Mouse (Mus musculus) heart, adult 9 months (tissue): ENCODE results near the gene Flywch1.

Source experiments
- DNase-seq, 2 experiments: peaks; one replicate each; pipeline ENCODE4 v3.0.0; 2022; ENCODE audit warnings: low spot score in 2 of 2

Flywch1 gene

GRCm38 (mm10) chr17:23771284-23772218 lies at the start of gene Flywch1:
TSS of gene Flywch1 (minus strand) at chr17:23771602.
- DNase-seq: peak; percentile 99

GRCm38 (mm10) chr17:23820731-23821130 lies 49.3 kb upstream of the Flywch1 start:
- DNase-seq: no peak

- no peak for DNase-seq
Measured at GRCm38 (mm10) chr17:23819235-23819634, 47.8 kb upstream of the Flywch1 start.

GRCm38 (mm10) chr17:23818579-23818978 lies 47.2 kb upstream of the Flywch1 start:
- no peak for DNase-seq

- no peak for DNase-seq
Measured at GRCm38 (mm10) chr17:23815641-23816040, 44.2 kb upstream of the Flywch1 start.

DNA sequence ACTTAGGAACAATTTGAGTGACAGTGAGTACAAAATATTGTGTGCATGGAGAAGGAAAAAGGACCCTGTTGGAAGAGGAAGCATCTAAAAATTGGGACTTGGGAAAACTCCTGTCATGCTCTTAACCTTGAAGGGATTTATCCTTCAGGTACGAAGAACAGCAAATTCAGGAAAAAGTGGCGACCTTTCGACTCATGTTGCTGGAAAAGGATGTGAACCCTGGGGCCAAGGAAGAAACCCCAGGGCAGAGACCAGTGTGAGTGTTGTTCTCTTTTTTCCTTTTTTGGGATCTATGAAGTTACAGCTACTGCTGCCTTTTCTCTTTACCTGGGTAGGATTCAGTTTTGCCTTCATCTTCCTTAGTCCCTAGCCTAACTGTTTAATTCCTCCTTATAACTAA lies 36.5 kb upstream of the Flywch1 start:
- no peak for DNase-seq

DNA sequence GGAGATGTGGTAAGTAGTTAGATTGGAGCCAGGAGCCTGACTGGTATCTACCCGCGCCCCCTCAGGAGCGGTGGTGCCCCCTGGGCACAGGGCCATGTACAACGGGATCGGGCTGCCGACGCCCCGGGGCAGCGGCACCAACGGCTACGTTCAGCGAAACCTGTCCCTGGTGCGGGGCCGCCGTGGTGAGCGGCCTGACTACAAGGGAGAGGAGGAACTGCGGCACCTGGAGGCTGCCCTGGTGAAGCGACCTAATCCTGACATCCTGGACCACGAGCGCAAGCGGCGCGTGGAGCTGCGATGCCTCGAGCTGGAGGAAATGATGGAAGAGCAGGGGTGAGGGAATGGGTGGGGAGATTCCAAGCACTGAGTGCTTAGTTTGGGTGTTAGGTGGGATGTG lies 35.5 kb upstream of the Flywch1 start:
- peak in 1 of 2 experiments; percentile 35 for DNase-seq

DNA sequence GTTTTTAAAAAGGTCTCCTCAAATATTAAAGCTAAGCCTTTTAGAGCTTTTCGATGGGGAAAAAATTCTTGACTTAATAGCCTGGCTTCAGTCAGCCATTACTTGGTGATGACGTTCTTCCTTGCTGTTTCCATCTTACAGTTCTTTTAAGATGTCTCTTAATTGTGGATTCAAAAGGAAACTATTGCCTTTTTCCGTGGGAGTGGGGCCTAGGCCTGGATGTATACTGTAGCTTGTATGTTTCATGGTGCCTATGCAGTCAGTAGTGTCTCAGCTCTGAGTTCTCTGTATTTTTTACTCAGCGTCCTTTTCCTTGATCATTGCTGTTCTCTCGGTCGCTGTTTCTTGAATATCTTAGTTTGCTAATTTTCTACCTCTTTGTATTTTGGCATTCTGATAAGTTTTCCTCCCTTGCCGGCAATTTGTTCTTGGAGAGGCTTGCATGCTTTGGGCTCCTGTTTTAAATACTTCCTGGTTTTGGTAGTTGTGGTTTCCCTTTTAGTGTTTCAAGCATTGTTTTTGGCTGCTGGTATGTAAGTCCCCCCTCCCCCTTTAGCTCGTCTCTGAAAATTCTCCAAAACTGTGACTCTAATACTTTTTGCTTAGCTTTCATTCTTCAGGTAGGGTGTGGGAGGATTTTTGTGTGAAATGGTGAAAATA lies 33.2 kb upstream of the Flywch1 start:
- DNase-seq: no peak

GRCm38 (mm10) chr17:23803366-23804041 lies 32.1 kb upstream of the Flywch1 start:
- DNase-seq: no peak

GRCm38 (mm10) chr17:23802746-23803365 lies 31.5 kb upstream of the Flywch1 start:
- peak; percentile 98 for DNase-seq

GRCm38 (mm10) chr17:23801627-23802026 lies 30.2 kb upstream of the Flywch1 start:
- DNase-seq: no peak

- DNase-seq: no peak
Measured at GRCm38 (mm10) chr17:23797316-23797715, 25.9 kb upstream of the Flywch1 start.

- no peak for DNase-seq
Measured at GRCm38 (mm10) chr17:23795323-23795722, 23.9 kb upstream of the Flywch1 start.

GRCm38 (mm10) chr17:23791079-23791357 lies 19.6 kb upstream of the Flywch1 start:
- no peak for DNase-seq

DNA sequence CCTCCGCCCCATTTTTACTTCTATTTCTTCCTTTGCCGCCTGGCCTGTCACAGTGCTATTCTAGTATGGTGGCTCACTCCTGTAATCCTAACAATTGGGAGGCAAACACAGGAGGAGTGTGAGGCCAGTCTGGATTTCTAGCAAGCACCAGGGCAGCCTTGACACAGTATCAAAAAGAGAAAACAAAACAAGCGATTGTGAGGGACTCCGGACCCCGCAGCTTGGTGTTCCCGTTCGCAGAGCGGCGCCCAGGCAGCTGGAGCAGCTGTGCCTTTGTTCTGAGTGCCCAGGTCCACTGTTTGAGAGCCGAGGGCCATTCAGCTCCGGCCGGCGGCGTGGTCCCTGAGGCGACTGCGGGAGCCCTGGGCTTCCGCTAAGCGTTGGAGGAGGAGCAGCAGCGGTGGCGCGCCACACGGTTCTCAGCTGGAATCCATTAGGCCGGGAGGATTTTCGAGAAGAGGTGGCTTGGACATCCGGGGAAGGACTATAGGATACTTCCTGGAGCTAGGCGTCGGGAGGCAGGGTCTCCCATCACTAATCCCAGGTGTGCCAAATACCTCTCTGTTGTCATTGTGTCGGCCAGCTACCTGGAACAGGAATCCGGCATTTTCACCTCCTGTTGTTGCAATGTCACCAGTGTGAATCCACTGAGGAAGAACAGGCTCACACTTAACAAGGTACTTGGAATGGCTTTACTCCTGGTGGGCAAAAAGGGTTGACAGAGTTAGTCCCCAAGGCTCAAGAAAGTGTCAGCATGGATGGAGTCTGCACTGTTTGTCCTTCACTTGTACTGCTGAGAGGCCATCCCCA lies 19.1 kb upstream of the Flywch1 start, which contains the start of gene Srrm2:
Gene Srrm2 (plus strand): TSS at position 264 of the 810 bp plus-strand sequence.
- DNase-seq: peak; percentile 35 to 42

DNA sequence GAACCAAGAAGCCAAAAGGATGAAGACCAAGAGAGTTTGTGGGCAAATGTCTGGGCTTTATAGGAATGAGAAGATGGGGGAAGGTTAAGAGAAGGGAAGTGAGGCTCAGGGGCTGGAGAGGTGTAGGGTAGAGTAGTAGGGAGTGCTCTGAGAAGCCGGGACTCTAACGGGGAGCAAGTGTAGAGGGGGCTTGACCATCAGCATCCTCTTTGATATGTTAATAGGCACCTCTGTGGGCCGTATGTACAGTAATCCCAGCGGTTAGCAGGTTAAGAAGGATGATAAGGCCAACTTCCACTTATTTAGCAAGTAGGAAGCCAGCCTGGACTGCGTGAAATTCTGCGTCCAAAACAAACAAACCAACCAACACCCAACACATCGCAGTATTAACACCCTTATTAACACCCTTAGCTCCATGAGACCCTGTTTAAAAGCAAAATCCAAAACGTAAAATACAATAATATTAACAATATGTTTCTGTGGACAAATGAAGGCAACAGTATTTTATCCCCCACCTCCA lies 18.4 kb upstream of the Flywch1 start:
- DNase-seq: no peak

DNA sequence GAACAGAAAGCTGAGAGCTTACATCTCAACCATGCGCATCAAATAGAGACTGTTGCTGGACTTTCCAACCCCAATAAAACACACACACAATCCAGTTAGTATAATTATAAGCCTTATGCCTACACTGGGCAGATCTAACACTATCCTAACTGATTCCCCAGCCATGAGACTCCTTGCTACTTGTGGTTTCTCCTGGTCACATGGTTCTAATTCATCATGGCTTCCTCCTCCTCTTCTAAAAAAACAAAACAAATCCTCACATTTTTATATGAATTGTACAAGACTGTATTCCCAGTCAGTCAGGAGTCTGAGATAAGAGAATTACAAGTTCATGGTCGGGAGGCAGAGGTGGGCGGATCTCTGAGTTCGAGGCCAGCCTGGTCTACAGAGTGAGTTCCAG lies 17.6 kb upstream of the Flywch1 start:
- DNase-seq: no peak

GRCm38 (mm10) chr17:23786510-23786931 lies 15.1 kb upstream of the Flywch1 start:
- DNase-seq: no peak

- peak; percentile 51 to 75 for DNase-seq
Measured at GRCm38 (mm10) chr17:23785561-23786471, 14.4 kb upstream of the Flywch1 start, which contains the start of gene Flywch2. TSS of gene Flywch2 (minus strand) at chr17:23786081.

DNA sequence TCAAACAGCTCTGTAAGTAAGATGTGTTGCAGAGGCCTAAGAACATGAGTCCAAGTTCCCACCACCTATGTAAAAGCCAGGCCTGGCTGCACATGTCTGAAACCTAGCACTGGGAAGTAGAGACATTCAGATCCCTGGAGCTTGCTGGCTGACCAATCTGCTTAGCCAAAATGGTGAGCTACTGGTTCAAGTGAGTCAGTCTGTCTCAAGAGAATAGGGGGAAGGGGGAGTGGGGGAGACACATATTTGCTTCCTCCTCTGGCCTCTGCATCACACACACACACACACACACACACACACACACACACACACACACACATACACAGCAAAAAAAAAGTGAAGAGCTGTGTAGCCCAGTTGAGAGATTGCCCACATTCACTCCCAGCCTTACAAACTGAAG lies 11.9 kb upstream of the Flywch1 start:
- DNase-seq: no peak
